Mouse (Mus musculus): ENCODE results near the gene Gpsm3.

DNA sequence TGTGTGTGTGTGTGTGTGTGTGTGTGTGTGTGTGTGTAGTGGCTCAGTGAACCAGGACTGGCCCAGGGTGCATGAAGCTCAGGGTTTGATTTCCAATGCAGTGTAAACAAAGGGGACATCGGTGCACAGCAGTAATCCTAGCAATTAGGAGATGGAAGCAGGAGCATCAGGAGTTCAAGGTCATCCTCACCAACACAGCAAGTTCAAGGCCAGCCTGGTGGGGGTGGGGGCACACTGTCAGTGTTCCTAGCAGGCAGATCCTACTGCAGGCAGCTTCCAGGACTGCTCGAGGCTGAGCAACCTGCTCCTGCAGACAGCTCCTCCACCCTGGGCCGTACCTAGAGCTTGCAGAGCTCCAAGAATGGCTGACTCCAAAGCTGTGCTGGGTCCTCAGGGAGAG is 27.0 kb upstream of the Gpsm3 start:
- TF ChIP-seq EP300 (IDR thresholded peaks at IDR 0.05; ENCODE audit: insufficient read depth, low read depth, low read length) (no peak), POLR2A (IDR thresholded peaks at IDR 0.05; ENCODE audit: insufficient read depth, low read depth, low read length) (no peak)
